Mouse (Mus musculus) midbrain, embryonic 15.5 days (tissue): ENCODE data around the gene Barhl2. TPM values are rescaled to one million over a fixed set of nuclear protein-coding genes. Genes with fewer than 3 reads are reported as not detected.
A peak's percentile ranks its signal among the peaks of the same experiment; 100 is the strongest.

Experiments used
- ATAC-seq: fragments of 200-750 bp; cut with Nextera tagmentation; replicated peaks from 2 replicates; pipeline ENCODE4 v1.8.0; 2017; ENCODE audit warnings: moderate TSS enrichment
- H3K27ac ChIP-seq: fragments of 300-500 bp; sonication (generic); 2 replicates; pipeline ENCODE4 v1.5.1; 2015; ENCODE audit warnings: mild to moderate bottlenecking, inconsistent platforms
- H3K27me3 ChIP-seq: fragments of 300-500 bp; sonication (generic); replicated peaks from 2 replicates; pipeline ENCODE4 v1.6.1; 2015; ENCODE audit warnings: inconsistent platforms
- H3K36me3 ChIP-seq: fragments of 300-500 bp; sonication (generic); replicated peaks from 2 replicates; pipeline ENCODE4 v1.6.1; 2015; ENCODE audit warnings: inconsistent platforms
- H3K4me1 ChIP-seq: fragments of 300-500 bp; sonication (generic); 2 replicates; pipeline ENCODE4 v1.6.1; 2015; ENCODE audit warnings: inconsistent platforms
- H3K4me2 ChIP-seq: fragments of 300-500 bp; sonication (generic); 2 replicates; pipeline ENCODE4 v1.6.1; 2015; ENCODE audit warnings: inconsistent platforms, mild to moderate bottlenecking, moderate library complexity
- H3K4me3 ChIP-seq: fragments of 300-500 bp; sonication (generic); 2 replicates; pipeline ENCODE4 v1.5.1; 2015; ENCODE audit warnings: mild to moderate bottlenecking, inconsistent platforms
- H3K9ac ChIP-seq: fragments of 300-500 bp; sonication (generic); 2 replicates; pipeline ENCODE4 v1.6.1; 2015; ENCODE audit warnings: mild to moderate bottlenecking, inconsistent platforms
- H3K9me3 ChIP-seq: fragments of 300-500 bp; sonication (generic); 2 replicates; pipeline ENCODE4 v1.6.1; 2016; ENCODE audit warnings: inconsistent platforms
- WGBS: fragments of 180-500 bp; shearing (Covaris S2); methylation state at CpG from one replicate; pipeline ENCODE4 v1.1.7; 2015; ENCODE audit warnings: mixed read lengths; 5-methylcytosine and 5-hydroxymethylcytosine counted together
- polyA plus RNA-seq: library from polyadenylated mRNA; unstranded; fragments of >200 nt; fragmentation: Nextera tagmentation; extraction: Ambion mirVana; gene quantifications from 2 replicates; pipeline ENCODE4 v1.2.1, GENCODE M21; 2015

Barhl2 gene
- polyA plus RNA-seq, 1 experiment from 2014 or later: 8.5 TPM

DNA sequence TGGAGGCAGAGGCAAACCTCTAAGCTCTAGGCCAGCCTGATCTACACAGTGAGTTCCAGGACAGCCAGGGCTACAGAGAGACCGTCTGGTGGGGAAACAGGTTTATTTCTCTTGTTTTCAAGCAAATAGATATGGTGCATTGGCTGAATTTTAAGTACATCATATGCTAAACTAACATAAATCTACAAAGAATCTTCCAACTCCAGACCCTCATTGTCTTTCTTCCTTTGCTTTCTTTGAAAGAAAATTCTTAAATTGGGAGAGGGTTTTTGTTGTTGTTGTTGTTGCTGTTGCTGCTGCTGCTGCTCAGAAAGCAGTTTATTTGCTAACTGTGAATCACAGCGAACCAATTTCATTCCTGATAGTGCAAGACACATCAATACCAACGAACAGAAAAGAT is 3.5 kb upstream of the Barhl2 start:
- no peak for ATAC-seq
- H3K27me3 ChIP-seq: peaks cover 43% of the 10 kb centered on the region
- WGBS: 12% methylated on average over 3 of the region's 3 CpGs

DNA sequence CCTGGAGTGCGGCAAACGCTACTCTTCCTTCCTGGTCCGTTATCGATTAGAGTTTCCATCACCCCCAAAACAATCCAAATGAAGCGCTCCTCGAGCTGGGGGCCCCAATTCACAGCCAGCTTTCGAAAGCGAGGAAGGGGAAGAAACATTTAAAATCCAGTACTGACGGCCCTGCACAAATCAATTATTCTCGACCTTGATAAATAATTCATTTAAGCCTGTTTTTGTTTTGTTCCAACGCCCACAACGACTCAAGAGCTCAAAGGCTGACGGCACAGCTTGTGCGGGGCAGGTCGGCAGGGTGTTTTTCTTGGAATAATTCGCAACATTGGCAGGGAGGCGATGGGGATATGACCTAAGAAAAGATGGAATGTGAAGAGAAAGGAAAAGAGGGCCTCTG is 2.6 kb upstream of the Barhl2 start:
- Histone ChIP-seq H3K9ac (no peak overlapping the region), H3K9me3 (no peaks in the 10 kb centered on the region), H3K27ac (peak overlapping the region; percentile 81), H3K4me2 (peak overlapping the region; percentile 59), H3K36me3 (no peaks in the 10 kb centered on the region), H3K4me3 (peak overlapping the region; percentile 49), H3K27me3 (peaks cover 42% of the 10 kb centered on the region), H3K4me1 (peaks cover 37% of the 10 kb centered on the region)
- WGBS: 2% methylated on average over 17 of the region's 17 CpGs
- no peak for ATAC-seq

More for the DNA sequence above, 3.5 kb upstream of the Barhl2 start:
- Histone ChIP-seq H3K9ac (no peak overlapping the region), H3K36me3 (no peaks in the 10 kb centered on the region), H3K9me3 (no peaks in the 10 kb centered on the region), H3K4me2 (no peak overlapping the region), H3K27ac (no peak overlapping the region), H3K4me3 (no peak overlapping the region), H3K4me1 (peaks cover 45% of the 10 kb centered on the region)

DNA sequence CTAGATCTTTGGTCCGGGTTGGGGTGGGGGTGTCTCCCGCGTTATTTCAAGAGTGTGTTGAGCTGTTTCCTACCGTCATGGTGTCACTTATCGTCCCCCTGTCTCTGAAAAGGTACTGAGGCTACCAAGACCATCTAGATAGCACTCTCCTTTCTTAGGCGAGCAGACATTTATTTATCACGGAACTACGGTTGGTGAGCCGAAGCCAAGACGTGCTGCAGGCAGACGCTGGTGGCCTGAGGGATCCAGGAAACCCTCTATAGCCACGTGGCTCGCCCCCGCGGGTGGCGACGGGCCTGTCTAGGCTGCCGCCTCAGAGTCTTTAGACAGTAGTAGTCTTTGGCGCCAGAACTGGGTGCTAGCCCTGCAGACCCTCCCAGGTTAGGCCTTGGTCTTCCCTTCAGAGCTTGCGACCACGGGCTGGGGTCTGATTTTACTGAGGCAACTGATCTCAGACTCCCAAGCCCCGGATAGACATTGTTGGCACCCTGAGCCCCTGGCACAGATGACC is 2.1 kb upstream of the Barhl2 start:
- Histone ChIP-seq H3K9ac (no peak overlapping the region), H3K4me3 (peak overlapping the region; percentile 49), H3K27ac (peak overlapping the region; percentile 81), H3K4me2 (peak overlapping the region; percentile 59), H3K27me3 (peaks cover 47% of the 10 kb centered on the region), H3K9me3 (no peaks in the 10 kb centered on the region), H3K4me1 (peaks cover 36% of the 10 kb centered on the region), H3K36me3 (no peaks in the 10 kb centered on the region)
- no peak for ATAC-seq
- 1% methylated on average over 22 of the region's 22 CpGs for WGBS

DNA sequence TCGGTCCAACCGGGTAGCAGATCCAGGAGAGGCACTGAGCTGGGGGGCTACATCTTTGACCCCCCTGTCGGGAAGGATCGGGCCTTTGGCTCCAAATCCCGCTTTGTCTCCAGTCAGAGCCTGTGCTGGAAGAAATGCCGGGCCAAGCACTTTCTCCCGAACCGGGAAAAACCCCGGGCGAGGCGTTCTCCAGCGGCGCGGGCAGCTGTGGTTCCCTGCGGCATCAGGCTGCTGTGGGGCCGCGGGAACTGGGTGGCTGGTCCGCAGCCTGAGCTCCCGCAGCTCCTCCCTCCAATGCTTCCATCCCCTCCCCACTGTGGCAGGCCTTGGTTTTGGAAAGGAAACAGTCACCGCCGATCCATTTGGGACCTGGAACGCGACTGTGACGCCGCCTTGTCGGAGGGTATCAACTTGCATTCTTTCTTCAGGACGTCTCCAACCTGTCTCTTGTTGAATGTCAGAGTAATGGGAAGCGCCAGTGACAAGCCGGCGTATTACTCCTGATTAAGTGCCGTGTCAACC is 1.2 kb upstream of the Barhl2 start:
- peak; percentile 6; the same call in 1 of the 2 replicates for ATAC-seq
- Histone ChIP-seq H3K36me3 (no peaks in the 10 kb centered on the region), H3K9ac (peak overlapping the region; percentile 36), H3K27ac (peak overlapping the region; percentile 81), H3K4me2 (peak overlapping the region; percentile 59), H3K4me3 (peak overlapping the region; percentile 49), H3K27me3 (peaks cover 47% of the 10 kb centered on the region), H3K4me1 (peaks cover 32% of the 10 kb centered on the region), H3K9me3 (no peaks in the 10 kb centered on the region)
- WGBS: under 1% methylated on average over 31 of the region's 31 CpGs

DNA sequence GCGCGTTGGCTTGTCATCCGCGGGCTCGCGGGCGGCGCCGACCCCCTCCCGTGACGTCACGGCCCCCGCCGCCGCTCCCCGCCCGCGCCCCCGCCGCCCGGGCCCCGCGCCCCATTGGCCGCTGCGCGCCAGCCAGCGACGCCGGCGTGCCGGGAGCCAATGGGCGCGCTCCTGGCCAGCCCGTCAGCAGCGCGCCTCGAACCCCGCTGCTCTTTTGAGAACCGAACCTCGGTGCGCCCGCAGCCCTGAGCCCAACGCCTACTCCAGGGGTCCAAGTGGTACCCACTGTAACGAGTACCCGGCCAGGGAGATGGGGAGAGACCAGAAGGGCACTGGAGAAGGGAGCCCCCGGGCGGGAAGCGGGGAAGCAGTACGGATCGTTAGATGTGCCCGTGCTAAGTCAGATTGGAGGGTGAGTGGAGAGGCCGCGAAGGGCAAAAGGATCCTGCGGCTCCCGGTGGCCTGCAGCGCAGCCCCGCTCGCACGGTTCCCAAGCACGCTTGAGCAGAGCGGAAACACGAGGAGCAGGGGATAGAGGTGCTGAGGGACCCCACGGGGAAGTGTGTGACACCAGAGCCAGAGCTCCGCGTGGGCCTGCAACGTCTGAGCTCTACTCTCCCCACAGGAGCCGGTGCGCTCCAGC is 632 bp upstream of the Barhl2 start:
- peak overlapping the region; percentile 59 for H3K4me2 ChIP-seq
- under 1% methylated on average over 49 of the region's 68 CpGs for WGBS
- ATAC-seq: peak; percentile 83
- H3K27me3 ChIP-seq: peaks cover 45% of the 10 kb centered on the region
- H3K27ac ChIP-seq: peak overlapping the region; percentile 81
- H3K4me1 ChIP-seq: peaks cover 30% of the 10 kb centered on the region
- H3K9me3 ChIP-seq: no peaks in the 10 kb centered on the region
- peak overlapping the region; percentile 36 for H3K9ac ChIP-seq
- no peaks in the 10 kb centered on the region for H3K36me3 ChIP-seq
- H3K4me3 ChIP-seq: peak overlapping the region; percentile 49

DNA sequence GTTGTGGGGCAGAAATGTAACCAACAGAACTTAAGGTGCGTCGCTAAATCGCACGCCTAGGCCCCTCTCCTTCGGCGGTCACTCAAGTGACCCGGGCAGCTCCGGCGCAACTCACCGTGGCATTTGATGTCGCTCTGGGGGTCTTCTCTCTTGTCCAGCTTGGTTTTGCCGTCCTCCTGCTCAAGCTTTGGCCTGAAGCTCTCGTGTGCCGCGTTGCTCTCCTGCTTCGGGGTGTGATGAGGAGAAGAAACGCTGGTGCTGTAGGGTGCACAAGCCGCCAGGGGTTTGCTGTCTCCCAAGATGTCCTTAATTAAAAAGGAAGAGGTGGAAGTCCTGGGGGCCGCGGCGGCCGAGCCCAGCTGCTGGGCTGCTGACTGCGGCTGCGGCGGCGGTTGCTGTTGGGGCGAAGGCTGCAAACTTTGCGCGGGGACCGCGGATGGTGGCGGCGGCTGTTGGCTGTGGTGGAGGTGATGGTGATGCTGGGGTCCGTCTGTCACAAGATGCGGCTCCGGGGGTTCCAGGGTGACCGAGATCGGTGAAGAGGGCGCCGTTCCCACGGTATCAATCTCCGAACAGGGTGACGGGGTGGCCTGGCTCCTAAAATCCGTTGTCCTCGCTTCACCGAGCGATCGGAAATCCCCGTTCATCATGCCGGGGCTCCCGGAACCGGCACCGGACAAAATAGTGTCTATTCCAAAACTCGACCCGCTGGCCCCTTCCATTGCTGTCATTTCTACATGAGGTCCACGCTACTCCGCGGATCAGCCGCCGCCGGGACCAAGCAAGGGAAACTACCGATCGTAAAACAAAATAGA is 648 bp downstream of the Barhl2 start:
- Histone ChIP-seq H3K27me3 (peaks cover 41% of the 10 kb centered on the region), H3K27ac (peak overlapping the region; percentile 81), H3K4me1 (peaks cover 33% of the 10 kb centered on the region), H3K4me2 (peak overlapping the region; percentile 59), H3K4me3 (peak overlapping the region; percentile 49), H3K36me3 (no peaks in the 10 kb centered on the region), H3K9ac (peak overlapping the region; percentile 43), H3K9me3 (no peaks in the 10 kb centered on the region)
- ATAC-seq: no peak
- under 1% methylated on average over 63 of the region's 63 CpGs for WGBS

DNA sequence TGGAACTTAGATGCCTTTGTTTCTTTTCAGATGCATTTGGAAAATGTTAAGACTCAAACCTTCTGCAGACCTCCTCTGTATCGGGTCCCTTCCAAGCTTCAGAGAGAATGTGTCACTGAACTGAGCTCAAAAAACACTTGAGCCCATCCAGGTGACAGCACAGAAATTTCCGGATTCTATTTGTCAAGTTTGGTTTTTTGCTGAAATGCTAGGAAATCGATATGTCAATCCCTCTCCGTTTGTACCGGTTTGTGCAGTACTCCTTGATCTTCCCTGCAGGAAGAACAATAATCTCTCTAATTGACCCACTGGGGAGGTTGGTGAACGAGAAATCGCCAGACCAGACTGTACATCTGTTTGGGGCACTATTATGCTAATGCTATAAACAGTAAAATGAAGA is 2.0 kb downstream of the Barhl2 start:
- no peak for ATAC-seq
- H3K9me3 ChIP-seq: no peaks in the 10 kb centered on the region
- H3K36me3 ChIP-seq: no peaks in the 10 kb centered on the region
- WGBS: 5% methylated on average over 7 of the region's 7 CpGs
- peaks cover 40% of the 10 kb centered on the region for H3K4me1 ChIP-seq
- peak overlapping the region; percentile 42 for H3K4me2 ChIP-seq
- peaks cover 33% of the 10 kb centered on the region for H3K27me3 ChIP-seq
- peak overlapping the region; percentile 73 for H3K27ac ChIP-seq
- H3K4me3 ChIP-seq: peak overlapping the region; percentile 36
- peak overlapping the region; percentile 36; the same call in 1 of the 2 replicates for H3K9ac ChIP-seq

DNA sequence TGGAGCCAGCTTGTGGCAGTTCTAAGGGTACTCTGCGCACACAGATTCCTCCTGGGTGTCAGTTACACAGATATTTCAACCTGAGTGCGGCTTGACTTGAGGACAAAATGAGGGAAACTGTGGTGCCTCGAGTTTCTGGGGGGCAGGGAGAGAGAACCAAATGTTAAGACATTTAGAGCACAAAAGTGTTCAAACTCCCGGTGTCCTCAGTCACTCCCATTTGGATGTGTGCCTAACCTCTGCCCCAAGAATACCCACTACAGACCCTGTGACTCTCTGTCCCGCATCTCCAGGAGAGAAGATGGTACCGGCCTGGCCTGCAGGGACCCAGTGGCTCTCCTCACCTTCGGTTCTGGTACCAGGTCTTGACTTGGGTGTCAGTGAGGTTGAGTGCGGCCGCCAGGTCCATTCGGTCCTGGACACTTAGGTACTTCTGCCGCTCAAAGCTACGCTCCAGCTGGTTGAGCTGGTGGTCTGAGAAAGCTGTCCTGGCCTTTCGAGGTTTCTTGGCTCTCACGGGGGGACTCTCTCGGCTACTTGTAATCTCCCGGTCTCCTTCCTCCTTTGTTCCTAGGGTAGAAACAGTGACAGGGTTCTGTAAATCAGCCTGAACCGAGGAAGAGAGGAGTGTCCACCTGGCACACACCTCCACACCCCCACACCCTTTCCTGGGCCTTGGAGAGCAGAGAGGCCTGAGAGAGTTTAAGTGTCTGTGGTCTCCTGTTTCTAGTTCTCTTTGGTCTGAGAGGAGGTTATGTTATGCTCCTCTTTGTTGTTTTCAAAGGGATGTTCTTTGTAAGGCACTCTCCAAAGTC is 2.7 kb downstream of the Barhl2 start:
- 8% methylated on average over 17 of the region's 17 CpGs for WGBS
- H3K4me2 ChIP-seq: peak overlapping the region; percentile 42
- peaks cover 39% of the 10 kb centered on the region for H3K4me1 ChIP-seq
- H3K27ac ChIP-seq: peak overlapping the region; percentile 73
- H3K36me3 ChIP-seq: no peaks in the 10 kb centered on the region
- peak overlapping the region; percentile 36 for H3K9ac ChIP-seq
- H3K4me3 ChIP-seq: peak overlapping the region; percentile 36
- H3K27me3 ChIP-seq: peaks cover 39% of the 10 kb centered on the region
- no peaks in the 10 kb centered on the region for H3K9me3 ChIP-seq
- no peak for ATAC-seq

DNA sequence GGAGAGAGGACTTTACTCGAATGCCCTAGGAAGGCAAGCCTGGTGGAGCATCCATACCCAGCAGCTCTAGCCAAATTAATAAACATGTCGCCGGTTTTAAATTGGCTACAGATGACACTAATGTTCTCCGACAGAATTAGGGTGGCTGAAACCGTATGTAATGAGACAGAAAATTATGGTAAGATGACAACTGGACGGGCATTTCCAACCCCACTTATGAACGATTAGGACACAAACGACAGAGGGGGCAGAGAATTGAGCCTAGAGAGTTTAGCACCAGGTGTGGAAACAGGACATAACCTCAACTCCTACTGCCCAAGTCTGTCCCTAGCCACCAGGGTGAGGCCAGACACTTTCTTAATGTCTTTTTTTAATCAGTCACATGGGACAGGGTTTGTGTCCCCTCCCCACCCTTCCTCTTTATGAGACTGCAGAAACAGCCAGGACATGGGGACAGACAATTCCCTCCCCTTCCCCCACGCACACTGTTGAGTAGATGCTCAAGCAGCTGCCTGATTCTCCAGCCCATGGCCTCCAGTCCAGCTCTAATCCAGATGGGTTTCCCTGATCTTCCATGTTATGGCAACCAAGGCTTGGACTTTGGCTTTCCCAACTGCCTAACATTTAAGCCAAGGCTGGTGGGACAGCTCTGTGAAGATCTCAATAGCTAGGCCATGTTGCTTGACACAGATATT is 3.4 kb downstream of the Barhl2 start:
- Histone ChIP-seq H3K36me3 (no peaks in the 10 kb centered on the region), H3K27ac (peak overlapping the region; percentile 73), H3K4me2 (peak overlapping the region; percentile 42), H3K4me3 (peak overlapping the region; percentile 36), H3K27me3 (peaks cover 46% of the 10 kb centered on the region), H3K9ac (peak overlapping the region; percentile 19), H3K9me3 (no peaks in the 10 kb centered on the region), H3K4me1 (peaks cover 36% of the 10 kb centered on the region)
- no peak for ATAC-seq
- WGBS: 3% methylated on average over 9 of the region's 9 CpGs

DNA sequence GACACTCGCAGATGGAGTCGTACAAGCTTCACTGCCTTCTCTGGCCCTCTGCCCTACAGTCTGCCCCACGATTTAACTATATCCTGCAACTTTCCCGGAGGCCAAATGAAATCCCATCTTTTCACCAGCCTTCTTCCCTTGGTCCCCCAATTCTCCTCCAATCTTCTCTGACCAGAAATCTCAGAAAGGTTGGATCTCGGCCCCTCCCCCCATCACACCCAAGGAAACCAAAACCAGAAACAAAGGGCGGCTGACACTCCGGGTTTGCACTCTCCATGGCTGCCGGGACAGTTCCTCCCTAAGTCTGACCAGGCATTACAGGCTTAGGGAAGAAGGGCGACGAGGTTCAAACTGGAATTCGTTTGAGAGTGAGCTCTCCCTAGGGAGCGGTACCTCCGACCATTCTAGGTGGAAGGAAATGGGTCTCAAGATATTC is 4.1 kb downstream of the Barhl2 start:
- H3K27ac ChIP-seq: peak overlapping the region; percentile 73
- no peaks in the 10 kb centered on the region for H3K9me3 ChIP-seq
- H3K4me2 ChIP-seq: peak overlapping the region; percentile 42
- peak overlapping the region; percentile 19; the same call in 1 of the 2 replicates for H3K9ac ChIP-seq
- peaks cover 34% of the 10 kb centered on the region for H3K4me1 ChIP-seq
- 1% methylated on average over 13 of the region's 13 CpGs for WGBS
- no peaks in the 10 kb centered on the region for H3K36me3 ChIP-seq
- no peak for ATAC-seq
- H3K27me3 ChIP-seq: peaks cover 49% of the 10 kb centered on the region
- peak overlapping the region; percentile 36 for H3K4me3 ChIP-seq

DNA sequence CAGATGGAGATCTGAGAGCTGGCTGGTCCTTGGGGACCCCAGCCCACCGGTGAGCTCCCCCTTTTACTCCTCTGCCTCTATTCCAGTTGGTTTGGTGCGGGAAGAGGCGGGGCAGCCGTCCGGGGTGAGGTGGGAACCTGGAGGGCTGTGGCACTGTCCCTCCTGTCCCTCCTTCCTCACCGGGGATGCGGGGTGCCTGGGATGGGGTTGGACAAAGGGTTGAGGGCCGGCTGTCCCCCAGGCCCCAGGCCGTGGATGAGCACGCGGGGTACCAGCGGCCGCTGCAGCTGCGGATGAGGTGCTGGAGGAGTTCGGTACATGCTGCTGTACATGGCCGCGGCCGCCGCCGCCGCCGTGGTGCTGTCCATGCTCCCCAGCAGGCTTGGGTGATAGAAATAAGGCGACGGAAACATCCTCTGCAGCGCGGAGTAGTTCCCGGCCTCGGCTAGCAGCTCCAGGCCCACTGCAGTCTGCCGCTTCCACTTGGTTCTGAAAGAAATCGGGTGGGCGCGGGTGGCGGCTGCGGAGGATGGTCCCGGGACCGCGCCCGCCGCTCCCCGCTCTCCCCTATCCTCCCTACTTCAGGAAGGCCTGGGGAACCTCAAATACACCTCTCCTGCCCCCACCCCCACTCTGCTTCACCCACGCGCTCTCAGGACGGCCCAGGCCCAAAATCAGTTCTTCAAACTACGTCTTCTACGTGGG is 4.6 kb downstream of the Barhl2 start:
- Histone ChIP-seq H3K36me3 (no peaks in the 10 kb centered on the region), H3K27ac (peak overlapping the region; percentile 73), H3K4me1 (peaks cover 34% of the 10 kb centered on the region), H3K9ac (peak overlapping the region; percentile 19; the same call in 1 of the 2 replicates), H3K9me3 (no peaks in the 10 kb centered on the region), H3K4me2 (peak overlapping the region; percentile 42), H3K27me3 (peaks cover 51% of the 10 kb centered on the region), H3K4me3 (peak overlapping the region; percentile 36)
- under 1% methylated on average over 44 of the region's 45 CpGs for WGBS
- 0 out of 2 replicates have a peak, but pooled peaks have one; percentile 22 for ATAC-seq
